9 mouse cellular contexts compared by ENCODE assay signal in the genomic region with DNA sequence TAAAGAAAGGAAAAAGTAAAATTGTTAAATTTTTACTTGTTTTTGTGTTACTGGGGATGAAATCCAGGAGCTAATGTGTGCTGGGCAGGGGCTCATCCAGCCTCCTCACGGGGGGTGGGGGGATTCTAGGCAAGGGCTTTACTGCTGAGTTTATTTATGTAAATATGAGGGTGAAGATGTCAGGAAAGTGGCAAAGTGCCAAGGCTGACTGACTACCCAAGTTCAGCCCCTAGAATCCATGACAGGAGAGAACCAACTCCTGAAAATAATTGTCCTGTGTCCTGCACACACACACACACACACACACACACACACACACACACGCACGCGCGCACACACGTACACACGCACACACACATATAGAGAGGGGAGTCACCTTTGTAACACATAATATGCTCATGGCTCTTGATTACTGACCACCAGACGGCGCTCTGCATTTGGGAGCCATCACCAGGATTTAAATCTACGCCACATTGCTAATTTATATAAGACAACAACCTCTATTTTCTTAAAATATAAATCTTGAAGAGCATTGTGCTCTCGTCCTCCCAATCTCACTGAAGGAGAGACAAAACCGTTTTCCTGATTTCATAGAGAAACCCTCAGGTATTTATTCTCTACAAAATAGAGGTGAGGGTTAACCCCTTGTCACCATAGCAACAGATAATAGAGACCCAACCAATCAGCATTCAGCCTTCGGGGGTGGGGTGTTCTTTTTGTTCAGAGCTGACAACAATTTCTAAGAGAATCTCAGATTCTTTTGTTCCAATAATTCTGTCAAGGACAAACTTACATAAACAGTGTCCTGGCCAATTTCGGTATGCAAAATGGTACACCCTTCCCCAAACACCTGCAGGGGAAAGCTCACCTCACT. TPM values are rescaled to one million over a fixed set of nuclear protein-coding genes. Genes with fewer than 3 reads are reported as not detected.
DNase-seq lines count a peak whose midpoint lies in the region; ATAC-seq and TF ChIP-seq lines count a peak whose summit lies in the region.
"Had no signal": no experiment of that assay in that cellular context is flagged by ENCODE, and none has a peak within 500 bp of the region (broad histone marks: within the 10 kb centered on the region; RNA-seq: fewer than 3 reads in every experiment).

No protein-coding gene starts in this region.

- H3K4me3 ChIP-seq in neural tube, embryonic 11.5 days (ENCODE audit: low read depth, low read length) = no peak overlapping the region
- H3K4me3 ChIP-seq in cortical plate, adult 2 months (ENCODE audit: insufficient read depth, low read length) = no peak overlapping the region
- H3K4me3 ChIP-seq in kidney, embryonic 14.5 days (ENCODE audit: low read length) = no peak overlapping the region
- no peak overlapping the region for H3K4me3 ChIP-seq in midbrain, embryonic 10.5 days

- H3K4me2 ChIP-seq in neural tube, embryonic 11.5 days (ENCODE audit: low read depth) = no peak overlapping the region
- H3K4me2 ChIP-seq in kidney, embryonic 14.5 days (replicated peaks; ENCODE audit: low read depth, low read length) = no peak overlapping the region

- 48% methylated on average over 14 of the region's 14 CpGs for WGBS in neural tube, embryonic 11.5 days
- WGBS in kidney, embryonic 14.5 days = 47% methylated on average over 14 of the region's 14 CpGs
- 46% methylated on average over 14 of the region's 14 CpGs for WGBS in midbrain, embryonic 10.5 days

- H3K27ac ChIP-seq in neural tube, embryonic 11.5 days (ENCODE audit: low read depth, low read length) = no peak overlapping the region
- 0 out of 2 replicates have a peak overlapping the region, but pooled peaks have one; percentile 5 for H3K27ac ChIP-seq in cortical plate, adult 2 months (ENCODE audit: insufficient read depth, low read length)
- no peak overlapping the region for H3K27ac ChIP-seq in kidney, embryonic 14.5 days (ENCODE audit: low read depth, low read length)
- no peak overlapping the region for H3K27ac ChIP-seq in midbrain, embryonic 10.5 days (replicated peaks)

- DNase-seq in adrenal gland, postnatal 10 days = peak; percentile 68
- no peak for DNase-seq in adrenal gland, adult 8-10 months
- peak; percentile 55 for DNase-seq in neural tube, embryonic 11.5 days (ENCODE audit: low spot score)
- no peak for DNase-seq in neural tube, embryonic 10.5 days (ENCODE audit: extremely low spot score, low spot score)
- DNase-seq in midbrain, embryonic 10.5 days (ENCODE audit: low spot score) = peak; percentile 47
- no peak for DNase-seq in yolk sac, embryonic 10.5 days (ENCODE audit: low spot score)

- TF ChIP-seq POLR2A in cortical plate, adult 2 months (IDR thresholded peaks at IDR 0.05; ENCODE audit: extremely low read depth, insufficient read depth, low read length) = no peak

- H3K36me3 ChIP-seq in neural tube, embryonic 11.5 days (ENCODE audit: control insufficient read depth, insufficient read depth, low read length) = no peaks in the 10 kb centered on the region
- H3K36me3 ChIP-seq in kidney, embryonic 14.5 days (ENCODE audit: control insufficient read depth, insufficient read depth, low read length) = no peaks in the 10 kb centered on the region
- no peaks in the 10 kb centered on the region for H3K36me3 ChIP-seq in midbrain, embryonic 10.5 days

- TF ChIP-seq CTCF in cortical plate, adult 2 months (IDR thresholded peaks at IDR 0.05; ENCODE audit: extremely low read depth, insufficient read depth, low read length) = peak; percentile 53

- H3K9me3 ChIP-seq in neural tube, embryonic 11.5 days (ENCODE audit: control insufficient read depth, low read length) = no peaks in the 10 kb centered on the region
- H3K9me3 ChIP-seq in kidney, embryonic 14.5 days (ENCODE audit: control insufficient read depth, low read length) = no peaks in the 10 kb centered on the region
- no peaks in the 10 kb centered on the region for H3K9me3 ChIP-seq in midbrain, embryonic 10.5 days (replicated peaks)

- no peaks in the 10 kb centered on the region for H3K27me3 ChIP-seq in neural tube, embryonic 11.5 days (ENCODE audit: control insufficient read depth, insufficient read depth, low read length)
- no peaks in the 10 kb centered on the region for H3K27me3 ChIP-seq in kidney, embryonic 14.5 days (ENCODE audit: control insufficient read depth, insufficient read depth, low read length)
- no peaks in the 10 kb centered on the region for H3K27me3 ChIP-seq in midbrain, embryonic 10.5 days (ENCODE audit: low read depth, poor library complexity, severe bottlenecking)

- H3K4me1 ChIP-seq in neural tube, embryonic 11.5 days (ENCODE audit: control insufficient read depth, insufficient read depth, low read length) = no peaks in the 10 kb centered on the region
- H3K4me1 ChIP-seq in cortical plate, adult 2 months (ENCODE audit: control insufficient read depth, insufficient read depth, low read length) = no peaks in the 10 kb centered on the region; the same call in 1 of the 2 replicates
- H3K4me1 ChIP-seq in kidney, embryonic 14.5 days (ENCODE audit: control insufficient read depth, insufficient read depth, low read length) = no peaks in the 10 kb centered on the region
- peaks cover 16% of the 10 kb centered on the region for H3K4me1 ChIP-seq in midbrain, embryonic 10.5 days

- H3K9ac ChIP-seq in neural tube, embryonic 11.5 days (ENCODE audit: low read length) = no peak overlapping the region
- H3K9ac ChIP-seq in kidney, embryonic 14.5 days (ENCODE audit: low read depth, low read length) = no peak overlapping the region

- peak; percentile 42; the same call in 1 of the 2 replicates for ATAC-seq in neural tube, embryonic 11.5 days (ENCODE audit: insufficient read depth, low FRiP score, low TSS enrichment)
- ATAC-seq in kidney, embryonic 14.5 days (ENCODE audit: low FRiP score, low TSS enrichment) = 0 out of 2 replicates have a peak, but pooled peaks have one; percentile 23

RNA-seq across cellular contexts. Expression of gene Calm3, which starts 9.0 kb away (rescaled TPM):
- total RNA-seq in adrenal gland, postnatal 10 days (2021) = 100 to 1,000 TPM; 224 to 252 TPM
- 100 to 1,000 TPM; 278 to 314 (median 294) TPM for total RNA-seq in adrenal gland, adult 8-10 months (2022)
- 257 and 263 TPM in 2 replicates for polyA plus RNA-seq in neural tube, embryonic 11.5 days (2014; fragmentation: Nextera tagmentation; extraction: Ambion mirVana)
- polyA plus RNA-seq in cortical plate, adult 2 months (2012; rRNA removed) = 1,956 and 2,049 TPM in 2 replicates
- polyA plus RNA-seq in kidney, embryonic 14.5 days (2014; fragmentation: Nextera tagmentation; extraction: Ambion mirVana) = 156 and 198 TPM in 2 replicates
- polyA plus RNA-seq in midbrain, embryonic 10.5 days (2016; fragmentation: Nextera tagmentation; extraction: Ambion mirVana) = 174 and 180 TPM in 2 replicates

RNA-seq across cellular contexts. Expression of gene Pnmal2, which starts 11.5 kb away (rescaled TPM):
- 10 to 100 TPM; 18.3 to 23.9 TPM for total RNA-seq in adrenal gland, postnatal 10 days (2021)
- total RNA-seq in adrenal gland, adult 8-10 months (2022) = 10 to 100 TPM; 35.2 to 71.0 (median 48.2) TPM
- polyA plus RNA-seq in neural tube, embryonic 11.5 days (2014; fragmentation: Nextera tagmentation; extraction: Ambion mirVana) = 9.4 and 10.5 TPM in 2 replicates
- polyA plus RNA-seq in cortical plate, adult 2 months (2012; rRNA removed) = 89.8 and 103 TPM in 2 replicates
- 2.5 and 5.5 TPM in 2 replicates for polyA plus RNA-seq in kidney, embryonic 14.5 days (2014; fragmentation: Nextera tagmentation; extraction: Ambion mirVana)
- 4.1 and 11.7 TPM in 2 replicates for polyA plus RNA-seq in midbrain, embryonic 10.5 days (2016; fragmentation: Nextera tagmentation; extraction: Ambion mirVana)

RNA-seq across cellular contexts. Expression of gene Pnmal1, which starts 26.5 kb away (rescaled TPM):
- 1 to 10 TPM; 4.5 to 5.1 TPM for total RNA-seq in adrenal gland, postnatal 10 days (2021)
- total RNA-seq in adrenal gland, adult 8-10 months (2022) = 1 to 10 TPM; 6.4 to 9.3 (median 7.3) TPM
- polyA plus RNA-seq in neural tube, embryonic 11.5 days (2014; fragmentation: Nextera tagmentation; extraction: Ambion mirVana) = 15.6 and 18.0 TPM in 2 replicates
- polyA plus RNA-seq in cortical plate, adult 2 months (2012; rRNA removed) = 60.2 and 64.8 TPM in 2 replicates
- 0.51 and 0.74 TPM in 2 replicates for polyA plus RNA-seq in kidney, embryonic 14.5 days (2014; fragmentation: Nextera tagmentation; extraction: Ambion mirVana)
- 9.8 and 17.4 TPM in 2 replicates for polyA plus RNA-seq in midbrain, embryonic 10.5 days (2016; fragmentation: Nextera tagmentation; extraction: Ambion mirVana)
- polyA plus RNA-seq: C2C12 had no signal

RNA-seq across cellular contexts. Expression of gene Ptgir, which starts 26.7 kb away (rescaled TPM):
- total RNA-seq in adrenal gland, postnatal 10 days (2021) = 1 to 10 TPM; 1.2 to 2.0 TPM
- 1 to 10 TPM; 2.4 to 3.3 (median 2.6) TPM for total RNA-seq in adrenal gland, adult 8-10 months (2022)
- 0.41 and 0.76 TPM in 2 replicates for polyA plus RNA-seq in neural tube, embryonic 11.5 days (2014; fragmentation: Nextera tagmentation; extraction: Ambion mirVana)
- 0.08 and 0.17 TPM in 2 replicates for polyA plus RNA-seq in cortical plate, adult 2 months (2012; rRNA removed)
- 0.67 and 1.4 TPM in 2 replicates for polyA plus RNA-seq in kidney, embryonic 14.5 days (2014; fragmentation: Nextera tagmentation; extraction: Ambion mirVana)
- polyA plus RNA-seq in midbrain, embryonic 10.5 days (2016; fragmentation: Nextera tagmentation; extraction: Ambion mirVana) = 0.17 and 0.56 TPM in 2 replicates

RNA-seq across cellular contexts. Expression of gene Gng8, which starts 41.4 kb away (rescaled TPM):
- 1 to 10 TPM in 1 of 2 experiments, under 1 TPM in 1; 0.84 to 2.0 TPM for total RNA-seq in adrenal gland, postnatal 10 days (2021)
- 1 to 10 TPM in 1 of 4 experiments, under 1 TPM in 1, not detected in 2; 1.00 to 1.0 TPM for total RNA-seq in adrenal gland, adult 8-10 months (2022)
- polyA plus RNA-seq in neural tube, embryonic 11.5 days (2014; fragmentation: Nextera tagmentation; extraction: Ambion mirVana) = 7.0 and 7.2 TPM in 2 replicates
- polyA plus RNA-seq in cortical plate, adult 2 months (2012; rRNA removed) = 8.3 and 10.9 TPM in 2 replicates
- 7.5 TPM in 2 replicates for polyA plus RNA-seq in kidney, embryonic 14.5 days (2014; fragmentation: Nextera tagmentation; extraction: Ambion mirVana)
- 5.4 and 8.5 TPM in 2 replicates for polyA plus RNA-seq in midbrain, embryonic 10.5 days (2016; fragmentation: Nextera tagmentation; extraction: Ambion mirVana)

Comparison
In these comparisons a context has a peak if more than half of its experiments do, and no peak if none do; other contexts are left out.
1. DNase-seq: peak in adrenal gland, postnatal 10 days (single experiment), neural tube, embryonic 11.5 days (single experiment) and midbrain, embryonic 10.5 days (single experiment); none in adrenal gland, adult 8-10 months (single experiment), neural tube, embryonic 10.5 days (single experiment) and yolk sac, embryonic 10.5 days (single experiment).